Mouse (Mus musculus) neutrophil, adult 5-6 weeks (primary cell): ENCODE measurements around the gene Rpl36al. TPM values are rescaled to one million over a fixed set of nuclear protein-coding genes. Genes with fewer than 3 reads are reported as not detected.
A peak's percentile ranks its signal among the peaks of the same experiment; 100 is the strongest.
"Not testable (repeated sequence)": the region's sequence is repeated elsewhere in the genome, so short reads cannot be mapped to it uniquely, and the experiment has no call there.

ENCODE experiments used
- ATAC-seq: fragments of 151-379, 151-347 bp; 2 replicates; pipeline ENCODE4 v1.8.0; 2017; ENCODE audit warnings: mild to moderate bottlenecking, moderate TSS enrichment; ENCODE audit not compliant: insufficient number of reproducible peaks, poor library complexity, low FRiP score, severe bottlenecking; ENCODE audit errors: extremely low read depth
- total RNA-seq: library from RNA; stranded (forward); fragments of 200-1000 nt; gene quantifications from 2 replicates; pipeline ENCODE4 v1.2.3, GENCODE M21; 2017

The Rpl36al gene
- total RNA-seq, 1 experiment from 2014 or later: 301 TPM

DNA sequence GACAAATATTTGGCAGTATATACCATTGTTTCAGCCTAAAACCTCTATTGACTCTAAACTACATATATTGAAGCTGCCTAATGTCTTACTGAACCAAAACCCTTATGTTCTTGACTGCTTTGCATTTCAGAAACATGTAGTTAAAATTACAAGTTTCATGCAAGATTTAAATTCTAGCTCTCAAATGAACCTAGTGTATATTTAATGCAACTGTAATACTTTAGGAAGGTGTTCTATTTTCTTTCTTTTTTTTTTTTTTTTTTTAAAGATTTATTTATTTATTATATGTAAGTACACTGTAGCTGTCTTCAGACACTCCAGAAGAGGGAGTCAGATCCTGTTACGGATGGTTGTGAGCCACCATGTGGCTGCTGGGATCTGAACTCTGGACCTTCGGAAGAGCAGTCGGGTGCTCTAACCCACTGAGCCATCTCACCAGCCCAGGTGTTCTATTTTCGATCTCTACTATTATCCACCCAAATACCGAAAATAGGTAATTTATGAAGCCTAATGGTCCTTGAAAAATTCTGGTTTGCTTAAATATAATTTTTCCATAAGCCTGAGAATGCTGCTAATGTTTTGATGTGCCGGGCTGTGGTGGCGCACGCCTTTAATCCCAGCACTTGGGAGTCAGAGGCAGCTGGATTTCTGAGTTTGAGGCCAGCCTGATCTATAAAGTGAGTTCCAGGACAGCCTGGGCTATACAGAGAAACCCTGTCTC lies 16.9 kb downstream of the Rpl36al start:
- ATAC-seq: not testable (repeated sequence)

- no peak for ATAC-seq
Observed at GRCm38 (mm10) chr12:69164904-69165303, 19.0 kb downstream of the Rpl36al start.

GRCm38 (mm10) chr12:69163586-69163985 lies 20.3 kb downstream of the Rpl36al start:
- ATAC-seq: not testable (repeated sequence)

DNA sequence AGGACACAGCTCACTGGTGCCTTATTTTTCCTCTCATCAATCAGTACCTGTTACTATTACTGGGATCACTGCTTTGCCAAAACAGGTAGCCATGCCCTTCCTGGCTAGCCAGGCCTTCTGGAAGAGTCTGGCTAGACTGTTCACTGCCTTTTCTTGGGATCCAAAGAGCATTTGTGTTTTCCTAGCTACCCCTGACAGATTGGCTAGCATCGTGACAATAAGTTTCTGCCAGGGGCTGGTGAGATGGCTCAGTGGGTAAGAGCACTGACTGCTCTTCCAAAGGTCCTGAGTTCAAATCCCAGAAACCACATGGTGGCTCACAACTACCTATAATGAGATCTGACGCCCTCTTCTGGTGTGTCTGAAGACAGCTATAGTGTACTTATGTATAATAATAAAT lies 23.2 kb downstream of the Rpl36al start:
- not testable (repeated sequence) for ATAC-seq

GRCm38 (mm10) chr12:69159578-69159940 lies 24.3 kb downstream of the Rpl36al start:
- peak; percentile 59 for ATAC-seq

- peak; percentile 97 for ATAC-seq
Observed at GRCm38 (mm10) chr12:69158765-69159577, 24.9 kb downstream of the Rpl36al start, which contains the start of gene Rps29. Gene Rps29, minus strand, starts transcription at chr12:69159186.

DNA sequence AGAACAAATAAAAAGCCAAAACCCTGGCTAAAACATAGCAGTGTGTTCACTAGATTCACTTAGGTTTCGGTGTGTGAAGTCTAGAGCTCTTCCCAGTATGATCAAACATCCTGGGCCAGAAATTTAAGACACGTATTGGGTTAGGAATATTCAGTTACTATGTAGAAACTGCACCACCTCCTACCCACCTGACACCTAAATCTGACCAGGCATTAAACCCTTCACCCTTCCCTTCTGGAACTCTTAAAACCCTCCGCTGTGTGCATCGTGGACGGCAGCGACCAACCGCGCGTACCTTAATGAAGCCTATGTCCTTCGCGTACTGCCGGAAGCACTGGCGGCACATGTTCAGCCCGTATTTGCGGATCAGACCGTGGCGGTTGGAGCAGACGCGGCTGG lies 25.5 kb downstream of the Rpl36al start:
- no peak for ATAC-seq

DNA sequence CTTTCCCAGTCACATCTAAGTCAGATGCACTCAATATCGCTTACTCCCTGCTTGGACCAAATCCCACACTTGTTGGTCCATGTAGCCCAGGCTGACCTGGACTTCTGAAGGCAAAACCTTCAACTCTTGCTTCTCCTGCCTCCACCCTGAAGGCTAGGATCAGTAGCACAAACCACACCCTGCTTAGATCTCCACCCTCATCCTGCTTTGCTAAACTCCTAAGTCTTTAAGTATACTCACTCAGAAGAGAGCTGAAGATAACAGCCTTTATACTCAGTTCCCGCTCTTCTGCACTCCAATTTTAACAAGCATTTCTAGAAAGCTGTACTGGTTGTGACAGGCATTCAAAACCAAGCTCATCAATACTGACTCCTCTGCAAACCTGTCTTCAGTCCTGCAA lies 26.8 kb downstream of the Rpl36al start:
- ATAC-seq: no peak

- ATAC-seq: no peak
Observed at GRCm38 (mm10) chr12:69156436-69156835, 27.4 kb downstream of the Rpl36al start.

- no peak for ATAC-seq
Observed at GRCm38 (mm10) chr12:69155923-69156322, 28.0 kb downstream of the Rpl36al start.

DNA sequence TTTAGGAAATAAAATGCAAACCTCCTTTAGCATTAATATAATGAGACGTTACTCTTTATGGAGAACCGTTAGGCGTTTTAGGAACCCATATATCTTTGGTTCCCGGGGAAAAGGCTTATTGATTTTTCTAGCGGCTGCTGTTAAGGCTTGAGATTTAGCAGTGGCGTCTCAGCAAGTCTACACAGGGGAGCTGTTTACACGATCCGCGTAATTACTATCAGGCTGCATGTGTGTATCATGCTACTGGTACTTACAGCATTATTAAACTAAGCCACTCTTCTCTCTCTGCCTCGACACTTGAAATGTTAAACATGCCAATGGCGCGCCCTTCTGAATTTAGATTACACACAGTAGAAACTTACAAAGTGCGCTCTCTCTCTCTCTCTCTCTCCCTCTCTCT lies 33.8 kb downstream of the Rpl36al start:
- no peak for ATAC-seq

- ATAC-seq: no peak
Observed at GRCm38 (mm10) chr12:69147166-69147735, 36.6 kb downstream of the Rpl36al start.

- ATAC-seq: no peak
Observed at GRCm38 (mm10) chr12:69143460-69143859, 40.4 kb downstream of the Rpl36al start.

DNA sequence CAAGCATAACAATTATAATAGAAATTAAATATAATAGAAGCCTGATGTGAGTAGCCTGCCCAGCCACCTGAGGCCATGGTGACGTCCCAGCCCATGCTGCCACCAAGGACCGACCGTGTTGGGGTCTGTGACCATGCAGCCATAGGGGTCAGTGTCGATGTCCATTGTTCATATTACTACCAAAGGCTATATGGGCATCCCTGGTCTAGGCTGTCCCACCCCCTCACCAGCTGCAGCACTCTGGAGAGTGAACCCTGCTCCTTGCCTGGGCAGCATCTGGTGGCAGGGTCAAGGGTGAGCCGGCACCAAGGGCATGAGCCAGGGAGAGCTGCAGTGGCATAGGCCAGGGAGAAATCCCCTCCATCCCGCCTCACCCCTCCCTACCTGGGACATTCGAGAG lies 44.0 kb downstream of the Rpl36al start:
- ATAC-seq: no peak

- no peak for ATAC-seq
Observed at GRCm38 (mm10) chr12:69139201-69139600, 44.7 kb downstream of the Rpl36al start.

Other genes with a start within 250 kb of the Rpl36al start
- gene Rps29, start 24.9 kb downstream of the Rpl36al start, total RNA-seq: 1,199 and 1,263 TPM in 2 replicates
- not detected in 2 replicates for gene Lrr1, start 15.3 kb downstream of the Rpl36al start, total RNA-seq
- 44.6 and 47.5 TPM in 2 replicates for gene Mgat2, start 74 bp upstream of the Rpl36al start, total RNA-seq
- gene Gm49383, start 13.0 kb upstream of the Rpl36al start, total RNA-seq: 5.3 and 9.4 TPM in 2 replicates
- 0.74 and 0.93 TPM in 2 replicates for gene Dnaaf2, start 14.3 kb upstream of the Rpl36al start, total RNA-seq
- 6.3 and 10.5 TPM in 2 replicates for gene Gm49384, start 20.2 kb upstream of the Rpl36al start, total RNA-seq
- 3.4 and 6.4 TPM in 2 replicates for gene Pole2, start 44.1 kb upstream of the Rpl36al start, total RNA-seq
- 7.6 and 10.8 TPM in 2 replicates for gene Klhdc1, start 57.1 kb upstream of the Rpl36al start, total RNA-seq
- 46.7 and 52.9 TPM in 2 replicates for gene Klhdc2, start 112.6 kb upstream of the Rpl36al start, total RNA-seq
- gene Nemf, start 173.1 kb upstream of the Rpl36al start, total RNA-seq: 159 and 188 TPM in 2 replicates
- gene Arf6, start 188.1 kb upstream of the Rpl36al start, total RNA-seq: 210 and 221 TPM in 2 replicates
- gene Gm9887, start 188.4 kb upstream of the Rpl36al start, total RNA-seq: 1.8 and 3.6 TPM in 2 replicates